Mouse (Mus musculus) intestine, postnatal 0 days (tissue): Measurements from ENCODE around the gene Sebox. TPM values are rescaled to one million over a fixed set of nuclear protein-coding genes. Genes with fewer than 3 reads are reported as not detected.
A peak's percentile ranks its signal among the peaks of the same experiment; 100 is the strongest.

Experiments
- ATAC-seq: fragments of 200-750 bp; cut with Nextera tagmentation; 2 replicates; pipeline ENCODE4 v1.8.0; 2017; ENCODE audit warnings: mild to moderate bottlenecking, moderate TSS enrichment, moderate library complexity
- H3K27ac ChIP-seq: fragments of 300-500 bp; sonication (generic); 2 replicates; pipeline ENCODE4 v1.5.1; 2014; ENCODE audit warnings: mild to moderate bottlenecking, low read depth, low read length, moderate library complexity
- H3K27me3 ChIP-seq: fragments of 300-500 bp; sonication (generic); replicated peaks from 2 replicates; pipeline ENCODE4 v1.6.1; 2014; ENCODE audit warnings: low read length, mixed read lengths; ENCODE audit not compliant: control insufficient read depth, insufficient read depth
- H3K36me3 ChIP-seq: fragments of 300-500 bp; sonication (generic); 2 replicates; pipeline ENCODE4 v1.6.1; 2014; ENCODE audit warnings: mild to moderate bottlenecking, moderate library complexity; ENCODE audit not compliant: control insufficient read depth, insufficient read depth
- H3K4me1 ChIP-seq: fragments of 300-500 bp; sonication (generic); replicated peaks from 2 replicates; pipeline ENCODE4 v1.6.1; 2014; ENCODE audit warnings: antibody characterized with exemption, low read length, mixed read lengths; ENCODE audit not compliant: control insufficient read depth, insufficient read depth
- H3K4me2 ChIP-seq: fragments of 300-500 bp; sonication (generic); replicated peaks from 2 replicates; pipeline ENCODE4 v1.6.1; 2014; ENCODE audit warnings: low read depth, mild to moderate bottlenecking, moderate library complexity
- H3K4me3 ChIP-seq: fragments of 300-500 bp; sonication (generic); 2 replicates; pipeline ENCODE4 v1.5.1; 2014; ENCODE audit warnings: low read depth, low read length
- H3K9ac ChIP-seq: fragments of 300-500 bp; sonication (generic); 2 replicates; pipeline ENCODE4 v1.6.1; 2014; ENCODE audit warnings: mild to moderate bottlenecking, low read depth, low read length
- H3K9me3 ChIP-seq: fragments of 300-500 bp; sonication (generic); 2 replicates; pipeline ENCODE4 v1.6.1; 2016; ENCODE audit warnings: mixed run types; ENCODE audit not compliant: control insufficient read depth
- CTCF ChIP-seq: sonication (generic); IDR thresholded peaks from 2 replicates; pipeline ENCODE4 v1.5.1; 2016; ENCODE audit warnings: low read depth, mild to moderate bottlenecking, control low read depth, antibody characterized with exemption, moderate library complexity
- WGBS: fragments of 180-500 bp; shearing (Covaris S2); extraction: QIAGEN DNeasy Blood & Tissue Kit; methylation state at CpG from one replicate; pipeline ENCODE4 v1.1.7; 2014; 5-methylcytosine and 5-hydroxymethylcytosine counted together
- polyA plus RNA-seq: library from polyadenylated mRNA; unstranded; fragments of >200 nt; fragmentation: Nextera tagmentation; extraction: Ambion mirVana; gene quantifications from 2 replicates; pipeline ENCODE4 v1.2.1, GENCODE M21; 2015

Sebox gene
- polyA plus RNA-seq, 1 experiment from 2014 or later: not detected

DNA sequence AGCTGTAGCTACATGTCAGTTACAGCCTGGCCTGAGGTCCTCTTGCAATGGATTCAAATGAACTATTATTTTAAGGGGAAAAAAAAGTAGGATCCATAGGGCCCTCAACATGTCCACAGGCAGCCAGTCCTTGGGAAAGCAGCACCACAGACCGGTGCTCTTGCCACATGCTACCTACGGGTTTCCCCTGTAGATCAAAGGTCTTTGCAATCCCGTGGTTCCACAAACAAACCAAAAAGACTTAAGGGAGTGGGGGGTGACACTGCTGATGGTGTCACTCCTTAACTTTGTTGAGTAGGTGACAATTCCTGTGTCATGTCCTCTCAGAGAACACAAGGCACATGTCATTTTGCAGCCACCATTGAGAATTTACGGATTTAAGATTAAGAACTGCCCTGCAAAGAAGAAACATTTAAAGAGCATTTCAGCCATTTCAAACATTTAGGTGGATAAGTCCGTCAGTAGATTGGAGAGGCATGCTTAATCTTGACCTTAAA lies 46.3 kb downstream of the Sebox start:
- Histone ChIP-seq H3K9me3 (no peaks in the 10 kb centered on the region), H3K4me3 (peak overlapping the region; percentile 65), H3K4me2 (peak overlapping the region; percentile 84), H3K4me1 (0 out of 2 replicates have a peak, but pooled peaks cover 3% of the 10 kb centered on the region), H3K27ac (peak overlapping the region; percentile 89), H3K9ac (peak overlapping the region; percentile 71), H3K36me3 (0 out of 2 replicates have a peak, but pooled peaks cover 5% of the 10 kb centered on the region), H3K27me3 (no peaks in the 10 kb centered on the region)
- TF ChIP-seq CTCF: no peak
- ATAC-seq: no peak
- WGBS: 7% methylated on average over 5 of the region's 5 CpGs

DNA sequence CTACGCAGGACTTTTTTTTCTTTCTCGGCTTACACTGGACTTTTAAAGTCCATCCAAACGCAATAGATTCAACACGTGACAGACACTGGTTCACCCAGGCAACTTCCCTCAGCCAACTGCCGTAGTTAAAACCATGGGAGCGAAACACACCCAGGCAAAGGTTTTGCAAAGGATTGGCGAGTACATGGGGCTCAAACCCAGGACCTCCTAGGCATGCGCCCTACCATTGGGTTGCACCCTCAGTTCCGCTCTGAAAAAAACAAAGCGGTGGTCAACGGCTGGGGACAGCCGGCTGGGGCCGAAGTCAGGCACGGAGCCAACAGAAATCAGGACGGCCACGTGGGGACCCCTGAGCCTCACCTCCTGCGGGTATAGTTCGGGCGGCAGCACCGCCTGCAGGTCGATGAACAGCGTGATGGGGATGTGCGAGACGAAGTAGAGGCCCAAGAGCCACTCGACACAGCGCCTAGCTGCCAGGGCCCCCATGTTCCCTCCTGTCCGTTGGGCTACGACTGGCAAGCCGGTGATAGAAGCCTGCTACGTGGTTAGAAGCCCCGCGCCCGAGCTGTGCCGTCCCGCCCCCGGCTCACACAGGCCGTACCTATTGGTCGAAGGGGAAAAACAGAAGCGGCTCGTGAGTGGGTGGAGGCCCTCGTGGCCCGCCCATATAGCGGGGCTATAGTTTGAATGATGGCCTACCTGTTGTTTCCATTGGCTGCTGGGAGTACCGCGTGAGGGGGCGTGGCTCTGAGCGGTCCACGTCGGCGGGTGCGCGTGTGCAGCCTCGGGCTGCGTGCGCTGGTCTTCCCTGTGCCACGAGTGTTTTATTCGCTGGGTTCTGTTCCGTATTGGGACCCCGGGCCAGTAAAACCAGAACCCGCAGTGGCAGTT lies 47.2 kb downstream of the Sebox start, which contains the start of gene Tmem97:
Tmem97 (minus strand) TSS at position 610 of the 891 bp plus-strand sequence.
- H3K9me3 ChIP-seq: no peaks in the 10 kb centered on the region
- 0 out of 2 replicates have a peak, but pooled peaks cover 4% of the 10 kb centered on the region for H3K36me3 ChIP-seq
- under 1% methylated on average over 60 of the region's 60 CpGs for WGBS
- H3K9ac ChIP-seq: peak within 1 kb of the TSS; percentile 71
- peak within 1 kb of the TSS; percentile 89 for H3K27ac ChIP-seq
- H3K4me1 ChIP-seq: 0 out of 2 replicates have a peak, but pooled peaks cover 8% of the 10 kb centered on the region
- H3K27me3 ChIP-seq: no peaks in the 10 kb centered on the region
- ATAC-seq: peak; percentile 96
- peak within 1 kb of the TSS; percentile 65 for H3K4me3 ChIP-seq
- TF ChIP-seq CTCF: peak; percentile 48
- peak within 1 kb of the TSS; percentile 84 for H3K4me2 ChIP-seq

GRCm38 (mm10) chr11:78551059-78551398 lies 47.8 kb downstream of the Sebox start:
- H3K4me1 ChIP-seq: 0 out of 2 replicates have a peak, but pooled peaks cover 13% of the 10 kb centered on the region
- H3K9me3 ChIP-seq: no peaks in the 10 kb centered on the region
- H3K27ac ChIP-seq: no peak overlapping the region
- H3K9ac ChIP-seq: no peak overlapping the region
- H3K4me2 ChIP-seq: peak overlapping the region; percentile 84
- H3K27me3 ChIP-seq: no peaks in the 10 kb centered on the region
- TF ChIP-seq CTCF: no peak
- H3K36me3 ChIP-seq: no peaks in the 10 kb centered on the region
- 31% methylated on average over 6 of the region's 6 CpGs for WGBS
- peak overlapping the region; percentile 65 for H3K4me3 ChIP-seq
- no peak for ATAC-seq

Other genes with a start within 250 kb of the Sebox start
- gene 2610507B11Rik, start 241.7 kb upstream of the Sebox start, polyA plus RNA-seq: 49.9 and 54.9 TPM in 2 replicates
- 0.07 TPM in 1 of 2 replicates, not detected in the other for gene BC030499, start 212.6 kb upstream of the Sebox start, polyA plus RNA-seq
- 4.5 and 4.6 TPM in 2 replicates for gene Spag5, start 201.9 kb upstream of the Sebox start, polyA plus RNA-seq
- gene Aldoc, start 180.5 kb upstream of the Sebox start, polyA plus RNA-seq: 9.3 and 9.4 TPM in 2 replicates
- gene Pigs, start 175.0 kb upstream of the Sebox start, polyA plus RNA-seq: 58.6 and 60.8 TPM in 2 replicates
- 26.9 and 28.4 TPM in 2 replicates for gene Unc119, start 160.0 kb upstream of the Sebox start, polyA plus RNA-seq
- gene Foxn1, start 116.9 kb upstream of the Sebox start, polyA plus RNA-seq: not detected in 2 replicates
- 31.4 and 36.6 TPM in 2 replicates for gene Slc13a2, start 81.2 kb upstream of the Sebox start, polyA plus RNA-seq
- 68.7 and 71.6 TPM in 2 replicates for gene Slc46a1, start 37.8 kb upstream of the Sebox start, polyA plus RNA-seq
- gene Sarm1, start 5.7 kb upstream of the Sebox start, polyA plus RNA-seq: 0.94 and 1.0 TPM in 2 replicates
- gene Vtn, start 4.4 kb upstream of the Sebox start, polyA plus RNA-seq: 0.85 and 1.2 TPM in 2 replicates
- gene Tmem199, start 8.7 kb downstream of the Sebox start, polyA plus RNA-seq: 49.2 and 51.2 TPM in 2 replicates
- gene Poldip2, start 8.7 kb downstream of the Sebox start, polyA plus RNA-seq: 65.8 and 67.1 TPM in 2 replicates
- gene Tnfaip1, start 32.9 kb downstream of the Sebox start, polyA plus RNA-seq: 64.7 and 71.5 TPM in 2 replicates
- gene Ift20, start 32.9 kb downstream of the Sebox start, polyA plus RNA-seq: 221 and 222 TPM in 2 replicates
- 83.9 and 86.9 TPM in 2 replicates for gene Tmem97, start 47.3 kb downstream of the Sebox start, polyA plus RNA-seq
- gene Nlk, start 193.9 kb downstream of the Sebox start, polyA plus RNA-seq: 14.2 and 15.7 TPM in 2 replicates
- 32.0 and 33.4 TPM in 2 replicates for gene Ccnq, start 248.3 kb downstream of the Sebox start, polyA plus RNA-seq